Mouse (Mus musculus) lung, postnatal 4 days (tissue): Measurements from ENCODE around the gene Cybc1.

Experiments
- DNase-seq, 2 experiments: peaks; one replicate each; pipeline ENCODE4 v3.0.0; 2021

Cybc1 gene

DNA sequence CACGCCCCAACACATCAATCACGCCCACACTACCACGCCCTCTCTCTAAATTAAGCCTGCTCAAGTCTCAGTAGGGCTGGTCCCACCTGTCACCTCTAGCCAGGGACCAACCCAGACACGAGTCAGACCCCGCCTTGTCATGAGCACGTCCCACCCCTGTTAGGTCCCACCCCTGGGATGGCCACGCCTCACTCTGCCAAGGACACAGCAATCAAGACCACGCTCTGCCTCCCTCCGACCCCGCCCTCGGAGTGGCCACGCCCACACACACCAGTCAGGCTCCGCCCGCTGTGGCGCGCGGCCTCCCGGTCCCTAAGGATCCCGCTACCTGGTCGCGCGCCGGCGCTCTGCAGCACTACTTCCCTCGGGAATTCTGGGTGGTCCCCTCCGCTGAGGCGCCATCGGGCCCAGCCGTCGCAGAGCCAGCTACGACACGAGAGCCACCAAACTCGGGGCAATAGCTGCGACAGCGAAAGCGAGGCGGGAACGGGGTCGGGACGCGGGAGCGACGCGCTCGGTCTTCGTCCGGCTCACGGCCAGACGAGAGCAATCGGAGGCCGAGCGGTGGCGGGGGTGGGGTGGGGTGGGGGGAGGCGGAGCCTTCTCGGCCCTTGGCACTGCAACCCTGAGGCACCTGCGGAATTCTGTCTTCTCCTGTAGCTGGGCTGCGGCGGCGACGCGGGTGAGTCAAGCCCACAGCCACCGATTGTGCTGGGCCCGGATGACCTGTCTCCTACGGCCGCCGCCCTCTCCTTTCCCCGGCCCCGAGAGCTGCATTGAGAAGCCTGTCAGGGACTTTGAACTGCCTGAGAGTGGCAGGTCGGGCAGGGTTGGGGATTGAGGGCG, 24.7 kb downstream of the Cybc1 start, which contains the start of the genes Hexdc and Ogfod3:
Hexdc (plus strand) TSS at position 273 of the 846 bp plus-strand sequence.
Ogfod3 (minus strand) TSS at position 551 of the 846 bp plus-strand sequence.
- DNase-seq = peak; percentile 97

GRCm38 (mm10) chr11:121203859-121204160, 25.3 kb downstream of the Cybc1 start:
- DNase-seq = no peak

DNA sequence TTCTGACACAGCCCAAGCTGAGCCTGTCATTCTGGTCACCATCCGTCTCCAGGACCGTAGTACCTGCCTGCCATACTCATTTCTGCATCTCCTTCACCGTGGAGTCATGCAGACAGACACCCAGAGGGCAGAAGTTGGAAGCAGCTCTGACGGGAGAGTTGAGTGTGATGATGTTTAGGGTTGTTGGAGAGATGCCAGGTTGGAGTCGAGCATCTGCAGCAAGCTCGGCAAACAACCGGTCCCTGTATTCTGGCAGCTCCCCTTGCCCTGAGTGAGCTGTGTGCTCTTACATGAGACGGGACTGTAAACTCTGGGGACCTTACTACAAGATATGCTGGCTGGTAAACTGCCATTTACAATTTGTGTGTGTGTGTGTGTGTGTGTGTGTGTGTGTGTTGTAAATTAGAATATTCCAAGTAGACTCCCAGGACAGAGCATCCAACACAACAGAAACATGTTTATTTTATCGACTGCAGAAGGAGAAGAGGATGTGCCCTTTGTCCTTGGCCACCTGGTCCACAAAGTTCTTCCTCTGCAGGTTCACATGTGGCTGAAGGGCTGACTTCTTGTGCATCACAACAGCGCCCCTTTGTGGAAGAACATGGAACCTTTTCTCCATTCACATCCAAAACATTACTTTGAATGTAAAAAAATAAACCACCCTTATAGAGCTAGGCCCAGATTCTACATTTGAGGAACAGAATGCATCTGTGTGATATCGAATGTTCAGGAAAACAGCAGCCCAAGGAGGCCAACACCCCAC, 27.5 kb downstream of the Cybc1 start:
- peak in 1 of 2 experiments; percentile 42 for DNase-seq

- DNase-seq = no peak
These were observed 28.3 kb downstream of the Cybc1 start for GRCm38 (mm10) chr11:121200781-121201180.

- no peak for DNase-seq
These were observed 29.3 kb downstream of the Cybc1 start for GRCm38 (mm10) chr11:121199851-121200250.

GRCm38 (mm10) chr11:121198622-121199021, 30.5 kb downstream of the Cybc1 start:
- DNase-seq = peak in 1 of 2 experiments; percentile 53

DNA sequence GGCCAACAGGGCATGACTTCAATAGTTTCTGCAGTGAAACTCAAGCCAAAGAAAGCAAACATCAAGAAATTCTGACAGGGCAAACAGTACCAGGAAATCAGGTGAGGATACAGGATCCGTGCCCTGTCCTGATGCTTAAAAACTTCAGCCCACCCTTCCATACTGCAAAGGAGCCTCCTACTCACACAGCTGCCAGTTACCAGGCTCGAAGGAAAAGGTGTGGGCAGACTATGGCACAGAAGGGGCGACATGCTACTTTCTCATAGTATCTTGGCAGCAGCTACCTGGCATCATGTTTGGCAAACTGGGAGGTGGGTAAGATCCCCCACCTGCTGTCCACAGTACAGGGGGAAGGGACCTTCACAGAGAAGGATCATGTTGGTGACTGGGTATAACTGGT, 35.7 kb downstream of the Cybc1 start:
- DNase-seq = no peak

DNA sequence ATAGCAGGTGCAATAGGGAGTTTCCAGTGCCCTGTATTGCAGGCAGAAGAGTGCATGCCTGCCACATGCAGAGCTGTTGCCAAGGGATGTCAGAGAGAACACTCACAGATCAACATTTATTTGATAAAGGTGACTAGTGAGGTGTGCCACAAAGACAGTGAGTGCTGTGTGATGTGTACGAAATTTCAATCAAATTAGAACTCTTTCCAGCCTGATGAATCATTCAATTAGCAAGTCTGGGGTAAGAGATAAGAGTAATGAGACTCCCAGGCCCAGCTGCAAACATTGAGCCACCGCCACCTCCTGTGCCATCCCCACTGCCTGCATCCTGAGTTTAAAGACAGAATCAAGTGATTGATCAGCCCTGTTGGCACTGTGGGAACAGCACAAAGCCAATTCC, 36.4 kb downstream of the Cybc1 start:
- DNase-seq = no peak

- no peak for DNase-seq
These were observed 39.4 kb downstream of the Cybc1 start for GRCm38 (mm10) chr11:121189681-121190080.

DNA sequence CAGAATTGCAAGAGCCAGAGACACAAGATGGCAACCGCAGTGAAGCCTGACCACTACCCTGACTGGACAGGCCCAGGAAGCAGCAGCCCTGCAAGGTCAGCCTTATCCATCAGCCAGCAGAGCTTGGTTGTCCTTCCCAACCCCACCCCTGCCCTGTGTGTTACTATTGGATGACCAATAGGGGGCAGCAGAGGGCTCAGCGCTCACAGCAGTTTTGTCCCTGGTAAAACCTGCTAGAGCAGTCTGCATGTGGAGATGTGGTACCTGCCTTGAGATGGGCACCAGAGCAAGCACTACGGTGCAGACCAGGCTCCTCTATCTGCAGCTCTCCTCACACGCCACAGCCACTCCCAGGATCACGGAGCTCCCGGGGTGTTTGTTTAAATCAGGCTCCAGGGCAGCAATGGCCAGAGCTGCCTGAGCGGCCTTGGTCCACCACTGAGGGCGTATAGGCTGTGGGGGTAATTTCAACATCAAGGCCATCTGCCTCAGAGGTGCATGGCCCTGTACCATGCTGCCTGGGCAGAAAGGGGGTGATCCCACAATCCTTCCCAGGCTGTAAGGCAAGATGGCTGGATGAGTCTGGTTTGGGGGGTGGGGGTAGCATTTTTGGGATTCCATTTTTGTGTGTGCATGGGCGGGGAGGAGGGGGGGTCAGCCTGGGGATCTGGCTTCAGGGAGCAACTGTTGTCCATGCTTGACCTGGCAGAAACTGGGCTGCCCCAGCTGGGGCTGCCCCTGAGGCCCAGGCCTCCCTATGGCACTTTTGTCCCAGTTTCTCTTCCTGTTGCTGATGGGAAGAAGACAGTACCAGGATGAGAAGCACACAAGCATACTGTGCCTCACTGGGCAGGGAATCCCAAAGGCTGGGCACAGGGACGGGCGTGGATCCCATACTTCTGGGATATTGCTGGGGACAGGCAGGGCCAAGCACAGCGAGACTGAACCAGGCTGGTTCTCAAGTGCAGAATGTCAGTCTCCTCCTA, 52.5 kb downstream of the Cybc1 start:
- DNase-seq = peak; percentile 56 to 65

DNA sequence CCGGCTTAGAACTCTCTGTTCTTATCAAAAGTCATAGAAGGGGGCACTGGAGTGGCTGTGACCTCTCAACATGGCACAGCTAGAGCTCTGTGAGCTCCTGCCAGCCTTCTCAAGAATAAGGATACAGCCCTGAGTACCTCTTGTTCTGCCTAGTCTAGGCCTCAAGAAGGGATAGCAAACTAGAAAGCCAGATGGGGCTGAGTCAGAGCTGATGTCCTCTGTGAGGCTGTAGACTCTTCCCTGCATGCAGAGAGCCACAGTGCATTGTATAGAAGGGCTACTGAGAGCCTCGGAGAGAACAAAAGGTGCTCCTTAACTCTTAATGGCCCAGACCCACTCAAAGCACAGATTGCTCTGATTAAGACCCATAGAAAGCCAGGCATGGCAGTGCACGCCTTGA, 54.9 kb downstream of the Cybc1 start:
- no peak for DNase-seq

GRCm38 (mm10) chr11:121173203-121173602, 55.9 kb downstream of the Cybc1 start:
- no peak for DNase-seq
